9 mouse cellular contexts compared by ENCODE assay signal in genomic region chr16:71247516-71248139, GRCm38 (mm10).
DNase-seq lines count a peak whose midpoint lies in the region; ATAC-seq and TF ChIP-seq lines count a peak whose summit lies in the region.
"Had no signal": no experiment of that assay in that cellular context is flagged by ENCODE, and none has a peak within 500 bp of the region (broad histone marks: within the 10 kb centered on the region; RNA-seq: fewer than 3 reads in every experiment).

No protein-coding gene starts in this region.

- no peak overlapping the region for H3K27ac ChIP-seq in heart, adult 2 months
- no peak overlapping the region for H3K27ac ChIP-seq in heart, embryonic 12.5 days (ENCODE audit: poor library complexity, severe bottlenecking)
- no peak overlapping the region for H3K27ac ChIP-seq in midbrain, embryonic 12.5 days (replicated peaks)

- no peaks in the 10 kb centered on the region for H3K4me1 ChIP-seq in heart, adult 2 months (ENCODE audit: control insufficient read depth, insufficient read depth, low read length)
- H3K4me1 ChIP-seq in heart, embryonic 12.5 days (replicated peaks) = no peaks in the 10 kb centered on the region
- H3K4me1 ChIP-seq in midbrain, embryonic 12.5 days = no peaks in the 10 kb centered on the region
- H3K4me1 ChIP-seq: megakaryocyte, embryonic 14.5 days had no signal

- no peak for DNase-seq in heart, adult 2 months
- DNase-seq in MN1 (ENCODE audit: low spot score) = peak; percentile 56
- peak; percentile 86 to 90 for DNase-seq in cerebellum, postnatal 14 days
- DNase-seq in frontal cortex, postnatal 25 days (ENCODE audit: low spot score in 2 of 2) = peak; percentile 67 to 71
- DNase-seq in layer of hippocampus, postnatal 14 days (ENCODE audit: low spot score in 2 of 2) = peak; percentile 70 to 87
- DNase-seq in testis, postnatal 14 days (ENCODE audit: low spot score) = peak; percentile 17

- H3K9ac ChIP-seq in heart, adult 2 months (ENCODE audit: low read depth, low read length) = no peak overlapping the region
- H3K9ac ChIP-seq in heart, embryonic 12.5 days = no peak overlapping the region
- H3K9ac ChIP-seq in midbrain, embryonic 12.5 days (replicated peaks) = no peak overlapping the region

- no peak for TF ChIP-seq EP300 in heart, adult 2 months (IDR thresholded peaks at IDR 0.05; ENCODE audit: insufficient read depth, low read depth, low read length)

- H3K27me3 ChIP-seq in heart, adult 2 months (ENCODE audit: control insufficient read depth, insufficient read depth, low read length) = no peaks in the 10 kb centered on the region
- no peaks in the 10 kb centered on the region for H3K27me3 ChIP-seq in heart, embryonic 12.5 days (replicated peaks)
- no peaks in the 10 kb centered on the region for H3K27me3 ChIP-seq in midbrain, embryonic 12.5 days
- H3K27me3 ChIP-seq: megakaryocyte, embryonic 14.5 days had no signal

- WGBS in heart, adult 2 months = 35% methylated on average over 9 of the region's 9 CpGs
- 32% methylated on average over 9 of the region's 9 CpGs for WGBS in heart, embryonic 12.5 days
- 35% methylated on average over 9 of the region's 9 CpGs for WGBS in midbrain, embryonic 12.5 days

- peak; percentile 61 for TF ChIP-seq CTCF in heart, adult 2 months (IDR thresholded peaks at IDR 0.05)

- H3K9me3 ChIP-seq in heart, embryonic 12.5 days (replicated peaks) = no peaks in the 10 kb centered on the region
- no peaks in the 10 kb centered on the region for H3K9me3 ChIP-seq in midbrain, embryonic 12.5 days
- H3K9me3 ChIP-seq: megakaryocyte, embryonic 14.5 days had no signal

- H3K4me3 ChIP-seq in heart, adult 2 months = no peak overlapping the region
- no peak overlapping the region for H3K4me3 ChIP-seq in heart, embryonic 12.5 days
- no peak overlapping the region for H3K4me3 ChIP-seq in midbrain, embryonic 12.5 days
- H3K4me3 ChIP-seq: megakaryocyte, embryonic 14.5 days had no signal

- H3K4me2 ChIP-seq in heart, embryonic 12.5 days = no peak overlapping the region
- H3K4me2 ChIP-seq in midbrain, embryonic 12.5 days (replicated peaks) = no peak overlapping the region

- H3K79me2 ChIP-seq in heart, adult 2 months (replicated peaks; ENCODE audit: control insufficient read depth, insufficient read depth, low read length) = no peaks in the 10 kb centered on the region

- intact Hi-C loops in heart, adult 2 months (cut with DNase I) = no loop called here

- ATAC-seq in heart, embryonic 12.5 days (ENCODE audit: insufficient number of reproducible peaks, low FRiP score) = no peak
- peak; percentile 85 for ATAC-seq in midbrain, embryonic 12.5 days (ENCODE audit: low FRiP score, low read depth)

- H3K36me3 ChIP-seq in heart, adult 2 months (ENCODE audit: control insufficient read depth, insufficient read depth, low read length) = no peaks in the 10 kb centered on the region
- no peaks in the 10 kb centered on the region for H3K36me3 ChIP-seq in heart, embryonic 12.5 days
- no peaks in the 10 kb centered on the region for H3K36me3 ChIP-seq in midbrain, embryonic 12.5 days

- TF ChIP-seq POLR2A in heart, adult 2 months (IDR thresholded peaks at IDR 0.05; ENCODE audit: insufficient read depth, low read depth, low read length) = no peak

Comparison
In these comparisons a context has a peak if more than half of its experiments do, and no peak if none do; other contexts are left out.
1. DNase-seq: peak in MN1 (single experiment), cerebellum, postnatal 14 days (2 of 2), frontal cortex, postnatal 25 days (2 of 2), layer of hippocampus, postnatal 14 days (2 of 2) and testis, postnatal 14 days (single experiment); none in heart, adult 2 months (0 of 2).